Mouse (Mus musculus): ENCODE data around the gene Adamts13. TPM values are rescaled to one million over a fixed set of nuclear protein-coding genes. Genes with fewer than 3 reads are reported as not detected.

Adamts13 gene
- total and polyA plus RNA-seq, 2 experiments from 2014 or later: not detected

DNA sequence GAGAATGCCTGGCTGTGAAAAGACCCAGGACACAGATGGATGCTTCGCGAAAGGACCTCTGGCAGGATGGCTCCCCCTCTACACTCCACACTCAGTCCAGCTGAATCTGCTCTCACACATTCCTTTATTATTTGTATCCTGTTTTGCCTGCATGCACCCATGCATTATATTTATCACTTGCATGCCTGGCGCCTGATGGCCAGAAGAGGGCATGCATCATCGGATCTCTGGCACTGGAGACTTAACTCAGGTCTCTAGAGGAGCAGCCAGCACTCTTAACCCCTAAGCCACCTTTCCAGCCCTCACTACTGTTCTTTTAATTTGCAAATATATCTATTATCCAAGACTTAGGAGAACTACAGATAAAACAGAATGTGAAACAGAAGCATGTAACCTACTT, 12.5 kb upstream of the Adamts13 start:
- H3K27me3 ChIP-seq (ENCODE audit: control insufficient read depth, insufficient read depth, low read length): no peaks in the 10 kb centered on the region
- no peak overlapping the region for H3K27ac ChIP-seq (ENCODE audit: low read depth)
- no peaks in the 10 kb centered on the region for H3K9me3 ChIP-seq (replicated peaks; ENCODE audit: control insufficient read depth, low read length)
- DNase-seq (ENCODE audit: low spot score) (no peak), ATAC-seq (ENCODE audit: insufficient read depth, low read depth) (no peak)
- H3K4me2 ChIP-seq (ENCODE audit: low read depth, low read length): no peak overlapping the region
- peaks cover 50% of the 10 kb centered on the region for H3K36me3 ChIP-seq (replicated peaks; ENCODE audit: control insufficient read depth, insufficient read depth, low read length)
- 72% methylated on average over 4 of the region's 4 CpGs for WGBS
- H3K9ac ChIP-seq (replicated peaks; ENCODE audit: low read depth, low read length): no peak overlapping the region
- TF ChIP-seq EP300 (IDR thresholded peaks at IDR 0.05; ENCODE audit: low read depth) (no peak), CTCF (IDR thresholded peaks at IDR 0.05; ENCODE audit: low read depth) (peak; percentile 45)
- peaks cover 16% of the 10 kb centered on the region for H3K4me1 ChIP-seq (ENCODE audit: control insufficient read depth, insufficient read depth)
- no peak overlapping the region for H3K4me3 ChIP-seq (ENCODE audit: low read depth, low read length)

DNA sequence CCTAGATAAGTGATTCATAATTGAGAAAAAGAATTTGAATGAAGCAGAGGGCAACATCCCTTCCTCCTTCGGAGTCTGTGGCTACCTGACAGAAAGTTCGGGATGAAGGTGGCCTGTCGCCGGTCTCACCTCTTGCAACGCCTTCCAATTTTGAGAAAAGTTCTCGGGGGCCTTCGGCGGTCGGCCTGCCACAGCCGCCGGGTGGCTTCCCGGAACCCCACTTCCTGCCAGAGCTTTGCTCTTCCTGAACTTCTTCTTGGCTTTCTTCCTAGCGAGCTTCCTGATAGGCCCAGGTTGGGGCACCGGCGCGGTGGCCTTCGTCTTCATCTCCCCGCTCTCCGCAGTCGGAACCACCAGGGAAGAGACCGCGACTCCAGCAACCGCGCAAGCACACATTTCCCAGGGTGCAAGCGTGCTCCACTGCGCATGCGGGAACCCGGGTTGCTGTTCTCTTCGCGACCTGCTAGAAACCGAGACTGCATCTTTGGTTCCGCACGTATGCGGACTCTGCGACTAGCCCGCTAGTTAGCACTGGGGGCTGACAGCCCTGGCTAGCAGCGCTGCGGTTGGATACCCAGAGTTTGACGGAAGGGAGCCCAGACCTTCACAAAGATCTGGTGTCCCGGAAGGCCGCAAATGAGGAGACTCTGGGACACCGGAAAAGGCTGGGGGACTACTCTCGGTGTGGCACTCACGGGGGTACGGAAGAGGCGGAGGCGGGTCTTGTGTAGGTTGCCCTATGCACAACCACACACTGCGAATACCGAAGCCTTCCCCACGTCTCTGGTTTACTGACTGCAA, 9.1 kb upstream of the Adamts13 start, which contains the start of gene Rexo4:
Rexo4 (minus strand) TSS at position 464 of the 801 bp plus-strand sequence.
- DNase-seq (ENCODE audit: low spot score): peak; percentile 93
- Histone ChIP-seq H3K4me2 (ENCODE audit: low read depth, low read length) (peak within 1 kb of the TSS; percentile 89), H3K9ac (replicated peaks; ENCODE audit: low read depth, low read length) (peak within 1 kb of the TSS; percentile 77), H3K4me1 (ENCODE audit: control insufficient read depth, insufficient read depth) (peaks cover 16% of the 10 kb centered on the region), H3K9me3 (replicated peaks; ENCODE audit: control insufficient read depth, low read length) (no peaks in the 10 kb centered on the region), H3K27me3 (ENCODE audit: control insufficient read depth, insufficient read depth, low read length) (no peaks in the 10 kb centered on the region), H3K36me3 (replicated peaks; ENCODE audit: control insufficient read depth, insufficient read depth, low read length) (peaks cover 20% of the 10 kb centered on the region), H3K4me3 (ENCODE audit: low read depth, low read length) (peak within 1 kb of the TSS; percentile 79), H3K27ac (ENCODE audit: low read depth) (peak within 1 kb of the TSS; percentile 96)
- under 1% methylated on average over 50 of the region's 50 CpGs for whole genome bisulfite sequencing
- TF ChIP-seq EP300 (IDR thresholded peaks at IDR 0.05; ENCODE audit: low read depth) (no peak; the same call in 1 of the 2 replicates), CTCF (IDR thresholded peaks at IDR 0.05; ENCODE audit: low read depth) (no peak)
- ATAC-seq (ENCODE audit: insufficient read depth, low read depth): peak; percentile 94

DNA sequence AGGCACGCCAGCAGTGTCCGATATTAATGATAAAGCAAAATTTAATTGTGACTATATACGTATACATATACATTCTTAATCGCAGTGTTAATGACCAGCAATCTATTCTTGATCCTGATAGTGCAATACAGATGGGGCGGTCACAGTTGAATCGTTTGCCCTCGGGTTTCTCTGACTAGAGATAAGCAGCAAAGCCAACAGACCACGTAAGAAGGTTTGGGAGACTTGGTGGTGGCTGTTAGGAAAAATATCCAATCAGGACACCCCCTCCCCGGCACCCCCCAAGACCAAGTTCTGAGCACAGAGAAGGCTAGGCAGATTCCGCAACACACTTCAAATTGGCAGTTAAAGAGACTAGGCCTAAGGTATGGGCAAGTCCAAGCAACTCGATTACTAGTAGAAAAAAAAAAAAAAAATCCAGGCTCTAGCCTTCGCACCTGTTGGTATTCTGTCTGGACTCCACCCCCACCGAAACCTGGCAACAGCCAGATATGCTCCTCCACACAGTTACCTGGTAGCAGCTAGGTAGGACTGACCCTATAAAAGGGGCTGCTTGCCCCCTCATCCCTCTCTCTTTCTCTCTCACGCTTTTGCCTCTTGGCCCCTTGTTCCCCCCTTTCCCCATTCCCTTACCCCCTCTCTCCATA, 8.4 kb upstream of the Adamts13 start:
- peak overlapping the region; percentile 77 for H3K9ac ChIP-seq (replicated peaks; ENCODE audit: low read depth, low read length)
- H3K36me3 ChIP-seq (replicated peaks; ENCODE audit: control insufficient read depth, insufficient read depth, low read length): peaks cover 15% of the 10 kb centered on the region
- H3K4me1 ChIP-seq (ENCODE audit: control insufficient read depth, insufficient read depth): peaks cover 16% of the 10 kb centered on the region
- no peaks in the 10 kb centered on the region for H3K27me3 ChIP-seq (ENCODE audit: control insufficient read depth, insufficient read depth, low read length)
- H3K9me3 ChIP-seq (replicated peaks; ENCODE audit: control insufficient read depth, low read length): no peaks in the 10 kb centered on the region
- DNase-seq (ENCODE audit: low spot score) (no peak), ATAC-seq (ENCODE audit: insufficient read depth, low read depth) (no peak)
- H3K27ac ChIP-seq (ENCODE audit: low read depth): peak overlapping the region; percentile 96
- peak overlapping the region; percentile 89 for H3K4me2 ChIP-seq (ENCODE audit: low read depth, low read length)
- TF ChIP-seq EP300 (IDR thresholded peaks at IDR 0.05; ENCODE audit: low read depth): no peak
- TF ChIP-seq CTCF (IDR thresholded peaks at IDR 0.05; ENCODE audit: low read depth): no peak
- peak overlapping the region; percentile 79 for H3K4me3 ChIP-seq (ENCODE audit: low read depth, low read length)
- 16% methylated on average over 14 of the region's 14 CpGs for WGBS

DNA sequence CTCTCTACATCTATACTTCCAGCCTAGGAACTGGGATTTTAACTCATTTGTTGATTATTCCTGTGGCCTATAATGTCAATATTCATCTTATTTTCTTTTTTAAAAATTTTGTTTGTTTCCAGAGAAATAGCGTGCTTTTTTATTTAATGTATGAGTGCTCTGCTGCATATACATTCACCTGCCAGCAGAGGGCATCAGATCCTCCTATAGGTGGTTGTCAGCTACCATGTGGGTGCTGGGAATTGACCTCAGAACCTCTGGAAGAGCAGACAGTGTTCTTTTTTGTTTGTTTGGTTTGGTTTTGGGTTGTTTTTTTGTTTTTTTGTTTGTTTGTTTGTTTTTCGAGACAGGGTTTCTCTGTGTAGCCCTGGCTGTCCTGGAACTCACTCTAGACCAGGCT, 6.0 kb upstream of the Adamts13 start:
- H3K36me3 ChIP-seq (replicated peaks; ENCODE audit: control insufficient read depth, insufficient read depth, low read length): no peaks in the 10 kb centered on the region
- no peak overlapping the region for H3K27ac ChIP-seq (ENCODE audit: low read depth)
- no peaks in the 10 kb centered on the region for H3K9me3 ChIP-seq (replicated peaks; ENCODE audit: control insufficient read depth, low read length)
- ATAC-seq (ENCODE audit: insufficient read depth, low read depth) (no peak), DNase-seq (ENCODE audit: low spot score) (no peak)
- WGBS: 71% methylated on average over 2 of the region's 2 CpGs
- H3K9ac ChIP-seq (replicated peaks; ENCODE audit: low read depth, low read length): no peak overlapping the region
- H3K4me3 ChIP-seq (ENCODE audit: low read depth, low read length): no peak overlapping the region
- H3K4me2 ChIP-seq (ENCODE audit: low read depth, low read length): no peak overlapping the region
- no peaks in the 10 kb centered on the region for H3K27me3 ChIP-seq (ENCODE audit: control insufficient read depth, insufficient read depth, low read length)
- H3K4me1 ChIP-seq (ENCODE audit: control insufficient read depth, insufficient read depth): peaks cover 16% of the 10 kb centered on the region
- TF ChIP-seq CTCF (IDR thresholded peaks at IDR 0.05; ENCODE audit: low read depth) (peak; percentile 10; the same call in 1 of the 2 replicates), EP300 (IDR thresholded peaks at IDR 0.05; ENCODE audit: low read depth) (no peak)

DNA sequence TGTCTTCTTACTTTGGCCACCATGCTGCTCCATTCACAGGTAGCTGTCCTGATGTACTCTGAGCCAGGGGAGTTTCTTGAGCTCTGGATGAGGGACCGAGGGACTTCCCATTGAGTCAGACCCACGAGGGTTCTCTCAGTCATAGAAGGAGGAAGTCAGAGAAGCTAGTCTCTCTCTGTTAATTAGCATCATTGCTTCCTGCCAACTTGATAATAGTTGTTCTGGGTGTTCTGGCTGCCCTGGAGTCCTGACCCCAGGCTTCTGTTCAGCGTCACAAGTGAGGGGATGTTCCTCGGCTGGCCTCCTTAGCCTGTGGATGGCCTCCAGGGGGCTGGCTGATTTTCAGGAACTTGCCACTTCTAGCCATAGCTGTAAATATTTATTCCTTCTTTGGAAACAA, 744 bp downstream of the Adamts13 start:
- no peak overlapping the region for H3K27ac ChIP-seq (ENCODE audit: low read depth)
- H3K9me3 ChIP-seq (replicated peaks; ENCODE audit: control insufficient read depth, low read length): no peaks in the 10 kb centered on the region
- H3K27me3 ChIP-seq (ENCODE audit: control insufficient read depth, insufficient read depth, low read length): no peaks in the 10 kb centered on the region
- ATAC-seq (ENCODE audit: insufficient read depth, low read depth) (no peak), DNase-seq (ENCODE audit: low spot score) (no peak)
- no peak overlapping the region for H3K4me2 ChIP-seq (ENCODE audit: low read depth, low read length)
- 19% methylated on average over 4 of the region's 4 CpGs for WGBS
- H3K4me1 ChIP-seq (ENCODE audit: control insufficient read depth, insufficient read depth): no peaks in the 10 kb centered on the region
- no peak overlapping the region for H3K4me3 ChIP-seq (ENCODE audit: low read depth, low read length)
- H3K9ac ChIP-seq (replicated peaks; ENCODE audit: low read depth, low read length): no peak overlapping the region
- no peaks in the 10 kb centered on the region for H3K36me3 ChIP-seq (replicated peaks; ENCODE audit: control insufficient read depth, insufficient read depth, low read length)
- TF ChIP-seq EP300 (IDR thresholded peaks at IDR 0.05; ENCODE audit: low read depth) (no peak), CTCF (IDR thresholded peaks at IDR 0.05; ENCODE audit: low read depth) (no peak)

Data from heart, postnatal 0 days (tissue).